Mouse (Mus musculus): ENCODE measurements around the gene Asrgl1. TPM values are rescaled to one million over a fixed set of nuclear protein-coding genes. Genes with fewer than 3 reads are reported as not detected.
A peak's percentile ranks its signal among the peaks of the same experiment; 100 is the strongest.
"Not testable (repeated sequence)": the region's sequence is repeated elsewhere in the genome, so short reads cannot be mapped to it uniquely, and the experiment has no call there.

Gene Asrgl1
- total RNA-seq (2021): 10 to 100 TPM; 30.2 to 32.2 TPM
- long read RNA-seq, experiment 1, full-length matches to known transcripts: 52 of 175 reads
- long read RNA-seq, experiment 1, partial matches to known transcripts: 111 of 175 reads
- long read RNA-seq, experiment 1, other reads (novel, unspliced or antisense): 12 of 175 reads
- long read RNA-seq, experiment 2, full-length matches to known transcripts: 66 of 221 reads
- long read RNA-seq, experiment 2, partial matches to known transcripts: 137 of 221 reads
- long read RNA-seq, experiment 2, other reads (novel, unspliced or antisense): 18 of 221 reads

DNA sequence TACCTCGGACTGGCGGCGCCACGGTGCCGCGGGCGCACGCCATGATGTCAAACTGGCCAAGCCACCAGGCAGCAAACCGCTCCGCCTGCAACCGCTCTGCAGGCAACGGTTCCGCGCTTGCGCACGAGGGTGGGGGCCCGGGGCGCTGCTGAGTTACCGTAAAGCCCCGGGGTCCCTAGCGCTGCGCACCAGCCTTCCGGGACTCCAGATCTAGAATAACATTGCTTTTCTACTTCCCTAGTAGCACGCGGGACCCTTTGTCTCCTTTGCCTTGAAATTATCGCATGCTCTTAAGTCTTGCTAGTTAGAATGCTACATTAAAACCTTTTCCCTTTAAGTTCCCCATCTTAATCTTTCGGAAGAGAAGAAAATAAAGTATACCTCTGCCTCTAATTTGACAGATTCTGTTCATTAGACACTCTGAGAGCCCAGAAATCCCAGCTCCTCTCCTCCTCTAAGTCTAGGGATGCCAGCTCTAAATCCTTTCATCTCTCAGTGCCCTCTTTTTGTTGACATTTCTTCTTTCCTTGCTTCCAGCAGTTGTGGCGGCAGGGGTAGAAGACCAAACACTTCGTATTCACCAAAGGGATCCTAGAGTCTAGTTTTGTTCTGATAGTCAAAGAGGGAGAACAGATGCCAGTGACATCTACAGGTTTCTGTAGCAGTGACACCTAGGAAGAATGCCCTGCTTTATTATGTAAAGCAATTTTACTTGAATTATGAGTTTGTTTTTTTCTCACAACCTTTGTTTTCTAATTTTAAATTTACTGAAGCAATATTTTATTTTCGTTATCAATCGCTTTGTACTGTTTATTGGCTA lies at the start of gene Asrgl1:
Gene Asrgl1, minus strand, starts transcription at position 125 of the 820 bp plus-strand sequence.
- intact Hi-C loops (cut with DNase I): no loop called here

DNA sequence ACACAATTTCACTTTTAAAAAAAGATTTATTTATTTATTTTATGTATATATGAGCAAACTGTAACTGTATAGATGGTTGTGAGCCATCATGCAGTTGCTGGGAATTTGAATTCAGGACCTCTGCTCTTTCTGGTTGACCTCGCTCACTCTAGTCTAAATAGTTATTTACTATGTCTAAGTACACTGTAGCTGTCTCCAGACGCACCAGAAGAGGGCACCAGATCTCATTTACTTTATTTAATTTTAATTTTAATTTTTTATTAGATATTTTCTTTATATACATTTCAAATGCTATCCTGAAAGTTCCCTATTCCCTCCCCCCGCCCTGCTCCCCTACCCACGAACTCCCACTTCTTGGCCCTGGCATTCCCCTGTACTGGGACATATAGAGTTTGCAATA lies 10.8 kb upstream of the Asrgl1 start:
- intact Hi-C loops (cut with DNase I): no loop called here
- DNase-seq: no peak

More for the DNA sequence above, at the start of gene Asrgl1:
- DNase-seq: peak; percentile 78 to 90

DNA sequence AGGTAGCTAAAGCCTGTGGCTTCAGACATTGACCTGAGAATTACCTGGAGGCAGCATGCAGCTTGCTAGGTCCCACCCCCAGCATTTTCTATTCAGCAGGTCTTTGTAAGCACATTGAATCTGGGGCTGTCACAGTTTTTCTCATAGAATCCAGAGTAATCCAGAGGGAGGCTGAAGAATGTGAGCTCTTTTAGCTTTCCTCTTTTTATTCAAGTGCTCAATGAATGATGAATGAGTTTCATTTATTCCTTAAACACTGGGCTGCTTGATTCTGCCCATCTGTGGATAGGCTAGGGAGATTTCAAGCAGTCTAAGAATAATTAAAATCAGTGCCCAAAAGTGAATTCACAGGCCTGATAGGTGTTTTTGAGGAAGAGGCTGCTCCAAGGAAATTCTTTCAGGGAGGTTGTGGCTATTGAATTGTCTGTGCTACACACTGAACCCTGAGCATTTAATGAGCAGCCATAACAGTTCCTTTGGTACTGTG lies 8.2 kb upstream of the Asrgl1 start:
- intact Hi-C loops (cut with DNase I): no loop called here

DNA sequence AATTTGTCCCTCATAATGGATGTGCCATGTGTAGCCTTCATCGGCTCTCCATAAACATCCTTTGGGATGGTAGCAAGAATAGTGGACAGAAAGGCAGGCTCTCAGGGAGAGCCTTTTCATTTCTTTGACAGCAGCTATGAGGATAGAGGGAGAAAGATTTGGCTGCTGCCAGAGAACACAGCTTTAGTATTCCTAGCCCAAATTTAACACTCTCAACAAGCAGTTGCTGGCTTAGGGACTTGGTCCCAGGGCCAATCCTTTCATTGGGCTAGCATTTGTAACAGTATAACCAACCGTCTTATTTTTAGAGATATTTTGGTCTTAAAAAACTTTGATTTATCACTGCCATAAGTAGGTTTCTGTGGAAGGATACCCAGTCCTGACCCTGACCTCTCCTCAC lies 7.8 kb upstream of the Asrgl1 start:
- DNase-seq: no peak
- intact Hi-C loops (cut with DNase I): no loop called here

More for the DNA sequence above, 8.2 kb upstream of the Asrgl1 start:
- DNase-seq: no peak

DNA sequence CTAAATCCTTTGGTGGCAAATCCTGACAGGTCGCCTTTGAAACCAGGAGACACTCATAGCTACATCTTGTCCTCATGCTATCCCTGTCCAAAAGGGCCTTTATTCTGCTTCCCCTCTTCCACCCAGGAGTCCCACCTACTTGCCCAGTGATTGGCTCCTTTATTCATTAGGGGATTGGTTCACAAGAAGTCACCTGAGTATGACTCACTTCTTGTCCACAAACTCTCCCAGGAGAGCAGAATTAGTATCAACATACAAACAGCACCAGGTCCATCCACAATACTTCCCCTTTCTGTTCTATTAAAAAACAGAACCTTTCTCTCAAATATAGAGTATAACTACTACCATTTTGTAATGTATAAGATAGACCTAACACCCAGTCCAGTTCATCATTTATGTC lies 4.9 kb upstream of the Asrgl1 start:
- intact Hi-C loops (cut with DNase I); DNase-seq: not testable (repeated sequence)

DNA sequence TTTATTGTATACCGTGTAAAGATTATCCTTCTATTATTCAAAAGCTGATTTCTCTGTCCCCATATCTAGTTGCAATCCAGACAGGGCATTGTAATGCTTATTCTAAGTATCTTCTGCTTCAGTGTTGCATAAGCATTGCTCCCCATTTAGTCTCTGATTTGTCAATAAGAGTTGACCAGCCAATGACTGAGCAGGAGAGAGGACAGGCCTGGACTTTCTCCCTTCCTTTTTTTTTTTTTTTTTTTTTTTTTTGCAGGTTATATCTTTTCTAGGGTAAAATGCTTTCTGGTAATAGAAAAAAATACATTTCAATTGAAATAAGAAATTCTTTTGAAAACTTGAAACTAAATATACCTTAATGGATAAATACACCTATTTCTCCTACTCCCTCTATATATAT lies 1.7 kb upstream of the Asrgl1 start:
- intact Hi-C loops (cut with DNase I): no loop called here
- DNase-seq: no peak

DNA sequence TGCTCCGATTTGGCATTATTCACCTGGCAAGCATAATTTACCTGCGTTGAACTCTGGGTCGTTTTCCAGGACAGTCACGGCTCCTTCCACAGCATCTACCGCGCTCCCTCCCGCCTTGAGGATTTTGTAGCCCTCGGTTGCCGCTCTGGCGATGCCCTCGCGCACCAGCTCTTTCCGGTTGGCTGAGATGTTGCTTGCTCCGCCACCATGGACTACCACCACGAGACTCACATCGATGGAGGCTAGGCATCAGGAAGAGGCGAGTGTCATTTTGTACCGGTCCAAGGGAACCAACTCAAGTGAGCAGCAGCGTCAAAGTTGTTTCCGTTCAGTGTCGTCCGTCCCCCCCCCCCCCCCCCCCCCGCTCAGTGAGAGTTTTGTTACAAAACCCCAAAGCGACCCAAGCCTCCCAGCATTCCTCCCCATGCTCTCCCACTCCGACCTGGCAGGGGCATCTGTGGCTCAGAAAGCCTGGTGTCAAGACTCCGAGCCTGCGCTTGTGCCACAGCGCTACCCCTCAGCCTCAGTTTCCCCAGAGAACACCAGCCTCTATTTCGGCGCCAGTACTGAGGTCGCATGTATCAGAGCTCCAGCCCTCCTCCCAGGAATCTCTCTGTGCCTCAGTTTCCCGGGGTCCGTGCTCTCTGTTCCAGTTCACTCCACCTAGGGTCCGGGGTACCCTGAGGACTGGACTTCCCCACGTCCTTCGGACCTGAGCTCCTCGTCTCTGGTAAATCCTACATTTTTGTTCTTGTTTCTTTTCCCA lies 507 bp downstream of the Asrgl1 start:
- peak in 1 of 2 experiments; percentile 25 for DNase-seq
- intact Hi-C loops (cut with DNase I): no loop called here

DNA sequence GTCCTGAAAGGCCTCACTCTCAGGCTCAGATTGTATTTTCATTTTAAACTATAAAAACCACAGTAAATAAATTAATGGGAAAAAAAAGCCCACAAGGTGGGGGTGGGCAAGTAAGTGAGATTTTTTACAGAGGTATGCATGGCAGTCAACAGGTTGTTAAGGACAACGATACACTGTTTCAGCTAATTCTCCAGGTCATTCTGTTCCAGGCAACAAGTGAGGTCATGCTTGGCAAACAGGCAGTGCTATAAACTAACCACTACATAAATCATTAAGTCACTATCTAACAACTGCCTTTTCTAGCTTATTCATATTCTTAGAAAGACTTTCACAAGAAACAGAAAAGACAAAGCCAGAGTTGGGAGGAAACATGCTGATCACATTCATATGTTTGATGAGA lies 5.4 kb downstream of the Asrgl1 start:
- no peak for DNase-seq
- intact Hi-C loops (cut with DNase I): no loop called here

DNA sequence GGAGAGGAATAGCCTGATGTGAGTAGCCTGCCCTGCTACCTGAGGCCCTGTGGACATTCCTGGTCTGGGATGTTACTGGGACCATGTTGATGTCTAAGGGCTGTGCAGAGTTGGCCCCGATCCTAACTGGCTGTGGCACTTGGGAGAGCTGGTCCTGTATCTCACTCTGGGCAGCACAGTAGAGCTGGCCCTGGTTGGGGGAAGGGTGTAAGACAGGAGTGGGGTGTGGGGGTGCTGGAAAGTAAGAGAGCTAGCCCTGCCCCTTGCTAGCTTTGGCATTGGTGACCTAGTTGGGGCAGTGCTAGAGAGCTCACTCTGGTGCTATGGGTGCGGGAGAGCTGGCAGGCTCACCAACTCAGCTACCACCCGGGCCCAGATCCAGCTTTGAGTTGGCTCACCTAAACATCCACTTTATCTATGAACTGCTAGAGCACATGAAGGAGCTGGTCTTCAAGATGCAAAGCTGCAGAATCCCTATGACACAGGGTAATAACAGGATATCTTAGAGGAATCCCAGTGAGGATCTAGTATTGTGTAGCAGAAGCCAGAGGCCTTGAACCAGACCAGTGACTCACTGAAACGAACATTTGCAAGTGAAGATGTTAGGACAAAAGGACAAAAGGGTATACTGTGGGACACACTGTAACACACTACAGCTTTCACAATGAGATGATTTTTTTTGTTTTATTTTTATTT lies 6.8 kb downstream of the Asrgl1 start:
- no peak for DNase-seq
- intact Hi-C loops (cut with DNase I): no loop called here

DNA sequence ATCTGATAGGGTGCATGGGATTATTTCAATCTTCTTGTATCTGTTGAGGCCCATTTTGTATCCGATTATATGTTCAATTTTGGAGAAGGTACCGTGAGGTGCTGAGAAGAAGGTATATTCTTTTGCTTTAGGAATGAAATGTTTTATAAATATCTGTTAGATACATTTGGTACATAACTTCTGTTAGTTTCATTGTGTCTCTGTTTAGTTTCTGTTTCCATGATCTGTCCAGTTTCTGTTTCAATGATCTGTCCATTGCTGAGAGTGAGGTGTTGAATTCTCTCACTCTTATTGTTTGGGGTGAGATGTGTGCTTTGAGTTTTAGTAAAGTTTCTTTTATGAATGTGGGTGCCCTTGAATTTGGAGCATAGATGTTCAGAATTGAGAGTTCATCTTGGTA lies 11.4 kb downstream of the Asrgl1 start:
- DNase-seq; intact Hi-C loops (cut with DNase I): not testable (repeated sequence)

DNA sequence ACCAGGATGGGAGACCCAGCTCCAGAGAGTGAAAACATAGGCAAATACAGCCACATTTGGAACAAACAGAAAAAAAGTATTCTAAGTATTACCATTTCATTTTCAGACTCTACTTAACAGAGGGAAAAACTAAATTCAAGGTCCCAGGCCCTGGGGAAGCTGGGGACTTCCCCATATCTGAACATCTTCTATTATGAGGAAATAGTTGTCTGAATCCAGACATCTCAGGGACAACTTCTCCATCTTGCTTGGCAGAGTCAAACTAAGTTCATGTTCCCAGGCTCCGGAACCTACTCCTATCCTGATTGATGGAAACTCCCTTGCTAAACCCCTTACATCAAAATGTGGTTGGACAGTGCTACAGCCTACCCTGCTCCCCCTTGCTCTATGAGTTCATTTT lies 13.0 kb downstream of the Asrgl1 start:
- DNase-seq: no peak

DNA sequence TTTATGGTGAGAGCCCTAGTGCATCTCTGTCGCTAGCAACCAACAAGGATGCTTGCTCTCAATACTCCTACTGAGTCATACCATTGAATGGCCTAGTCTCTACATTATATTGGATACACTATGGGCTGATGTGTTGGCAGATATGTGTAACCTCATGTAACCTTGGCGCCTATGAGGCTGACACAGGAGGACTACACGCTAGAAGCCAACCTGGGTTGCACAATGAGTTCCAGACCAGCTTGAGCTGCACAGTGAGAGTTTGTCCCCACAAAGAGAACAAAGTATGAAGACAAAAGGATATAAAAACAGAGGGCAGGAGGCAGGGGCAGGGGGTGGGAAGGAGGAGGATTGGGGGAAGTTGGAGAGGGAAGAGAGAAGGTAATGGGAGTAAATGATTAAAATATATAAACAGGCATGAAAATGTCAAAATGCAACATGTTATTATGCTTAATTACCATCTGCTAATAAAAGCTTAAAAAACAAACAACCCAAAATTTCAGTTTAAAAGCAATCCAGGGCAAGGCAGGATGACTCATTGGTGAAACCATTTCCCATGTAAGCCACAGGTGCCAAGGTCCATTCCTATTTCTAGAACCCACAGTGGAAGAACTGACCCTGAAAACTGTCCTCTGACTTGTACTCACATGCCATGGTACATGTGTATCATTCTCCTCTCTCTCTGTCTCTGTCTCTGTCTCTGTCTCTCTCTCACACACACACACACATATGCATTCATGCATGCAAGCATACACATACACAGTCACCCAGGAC lies 15.6 kb downstream of the Asrgl1 start:
- DNase-seq: no peak
- intact Hi-C loops (cut with DNase I): loop anchor here (10.0 kb wide), 1 partner anchor 405 kb away; no protein-coding TSS in a partner anchor

More for the DNA sequence above, 13.0 kb downstream of the Asrgl1 start:
- intact Hi-C loops (cut with DNase I): no loop called here

DNA sequence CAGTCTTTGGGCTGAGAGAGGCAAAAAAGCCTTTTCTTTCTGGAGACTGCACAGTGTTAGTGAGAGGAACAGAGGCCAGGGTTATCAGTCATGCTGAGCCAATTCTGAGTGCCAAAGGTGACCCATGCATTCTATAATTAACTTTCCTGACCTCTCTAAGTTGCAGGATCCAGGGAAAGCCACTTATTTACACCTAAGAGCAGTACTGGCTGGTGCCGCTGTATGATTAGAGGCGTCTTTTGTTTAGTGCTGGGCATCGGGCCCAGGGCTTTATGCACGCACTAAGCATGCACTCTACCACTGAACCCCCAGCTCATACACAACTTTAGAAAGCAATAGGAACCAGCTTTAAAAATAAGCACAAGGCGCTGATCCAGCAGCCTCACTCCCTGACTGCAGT lies 18.2 kb downstream of the Asrgl1 start:
- no peak for DNase-seq
- intact Hi-C loops (cut with DNase I): loop anchor here (10.0 kb wide), 1 partner anchor 402 kb away; no protein-coding TSS in a partner anchor

DNA sequence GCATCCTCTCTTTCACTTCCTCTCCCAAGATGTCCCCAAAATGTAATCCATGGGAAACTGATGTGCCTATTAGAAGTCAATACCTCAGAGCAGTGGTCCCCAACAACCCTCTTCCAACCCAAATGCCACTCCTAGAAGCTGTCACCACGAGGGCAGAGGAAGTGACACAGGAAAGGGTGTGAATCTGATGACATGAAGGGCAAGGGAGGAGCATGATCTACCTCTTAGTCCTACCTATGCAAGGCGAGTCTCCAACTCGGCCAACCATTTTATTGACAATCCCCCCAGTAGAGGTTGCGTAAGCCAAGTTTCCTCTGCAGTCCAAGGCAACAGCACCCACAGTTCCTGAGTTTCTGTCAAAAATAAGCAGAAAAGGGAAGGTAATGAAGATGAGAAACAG lies 19.2 kb downstream of the Asrgl1 start:
- DNase-seq: no peak
- intact Hi-C loops (cut with DNase I): loop anchor here (10.0 kb wide), 1 partner anchor 401 kb away; no protein-coding TSS in a partner anchor

DNA sequence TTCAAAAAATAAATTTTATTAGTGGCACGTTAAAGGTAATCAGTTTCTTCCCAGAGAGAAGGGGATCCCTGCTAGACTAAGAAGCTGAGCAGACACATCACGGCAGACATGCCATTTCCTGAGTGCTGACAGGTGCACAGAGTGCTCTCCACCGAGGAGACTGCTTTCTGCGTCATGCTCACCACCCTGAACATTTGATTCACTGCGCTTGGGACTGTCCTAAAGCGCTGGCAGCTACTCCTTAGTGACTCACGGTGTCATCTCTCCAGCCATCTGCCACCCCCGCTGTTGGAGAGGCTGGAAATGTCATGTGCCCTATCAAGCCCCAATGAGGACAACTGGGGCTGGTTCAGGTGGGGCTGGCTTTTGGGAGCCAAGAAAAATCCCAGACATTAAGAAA lies 23.4 kb downstream of the Asrgl1 start:
- DNase-seq: peak in 1 of 2 experiments; percentile 55
- intact Hi-C loops (cut with DNase I): loop anchor here (10.0 kb wide), 1 partner anchor 397 kb away; no protein-coding TSS in a partner anchor

DNA sequence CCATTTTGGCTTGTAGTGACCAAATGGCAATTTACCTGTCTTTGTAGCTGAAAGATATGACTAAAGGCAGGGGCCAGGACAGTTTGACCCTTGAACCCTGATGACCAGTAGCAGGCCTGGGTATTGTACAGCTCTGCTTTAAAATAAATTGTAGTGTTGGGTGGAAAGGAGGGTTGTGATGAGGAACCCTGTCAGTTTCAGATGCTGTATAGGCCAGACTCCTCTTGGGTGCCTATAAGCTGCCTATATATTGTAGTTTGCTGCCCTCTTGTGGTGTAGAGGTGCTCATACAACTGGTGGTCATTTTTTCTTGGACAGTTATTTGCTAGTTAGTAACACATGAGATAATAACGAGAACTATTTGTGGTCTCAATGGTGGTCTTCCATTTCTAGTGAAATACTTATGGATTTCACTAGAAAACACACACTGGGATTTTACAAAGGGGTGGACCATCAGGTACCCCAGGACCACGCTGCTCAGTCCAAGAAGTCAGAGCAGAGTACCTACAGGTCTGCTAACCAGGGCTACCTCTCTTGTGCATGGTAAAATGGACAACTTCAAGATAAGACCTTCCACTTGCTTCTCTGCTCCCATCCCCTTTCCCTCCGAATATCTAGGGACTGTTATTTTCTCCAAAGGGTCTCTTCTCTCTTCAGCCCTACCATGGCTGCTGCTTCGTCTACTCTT lies 25.1 kb downstream of the Asrgl1 start:
- DNase-seq: no peak

DNA sequence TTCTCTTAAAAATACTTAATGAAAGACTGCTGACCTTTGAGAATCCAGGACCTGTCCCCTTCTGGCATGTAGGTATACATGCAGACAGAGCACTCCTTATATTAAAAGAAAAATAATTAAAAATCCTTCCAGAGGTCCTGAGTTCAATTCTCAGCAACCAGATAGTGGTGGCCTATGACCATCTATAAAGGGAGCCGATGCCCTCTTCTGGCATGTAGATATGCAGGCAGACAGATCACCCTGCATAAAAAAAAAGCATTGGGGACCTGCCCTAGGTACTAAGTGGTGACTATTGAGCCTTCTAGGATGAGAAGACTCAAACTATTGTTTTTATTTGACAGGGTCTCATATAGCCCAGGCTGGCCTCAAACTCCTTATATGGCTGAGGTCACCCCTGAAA lies 26.9 kb downstream of the Asrgl1 start:
- intact Hi-C loops (cut with DNase I): loop anchor here (5.0 kb wide), 1 partner anchor 251 kb away; no protein-coding TSS in a partner anchor
- DNase-seq: no peak

More for the DNA sequence above, 25.1 kb downstream of the Asrgl1 start:
- intact Hi-C loops (cut with DNase I): loop anchor here (10.0 kb wide), 1 partner anchor 396 kb away; no protein-coding TSS in a partner anchor

DNA sequence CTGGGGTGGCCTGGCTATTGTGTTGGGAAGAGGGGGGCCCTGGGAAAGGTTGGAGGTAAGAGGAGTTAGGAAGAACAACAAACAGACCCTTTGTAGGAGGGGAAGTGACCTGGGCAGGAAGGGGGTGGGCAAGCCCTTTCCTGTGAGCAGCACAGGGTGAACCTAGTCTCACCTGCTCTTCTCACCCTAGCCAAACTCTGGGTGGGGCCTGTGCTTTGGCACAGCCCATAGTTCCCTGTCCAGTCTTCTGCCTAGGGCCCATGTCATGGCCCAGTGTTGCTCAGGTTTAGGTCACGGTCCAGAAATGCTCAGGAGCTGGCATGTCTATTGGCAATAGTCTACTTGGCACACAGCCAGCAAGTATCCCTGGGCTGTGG lies 28.1 kb downstream of the Asrgl1 start:
- no peak for DNase-seq
- intact Hi-C loops (cut with DNase I): loop anchor here (5.0 kb wide), 1 partner anchor 250 kb away; no protein-coding TSS in a partner anchor

Measured in gastrocnemius, postnatal 36 days (tissue).